Mouse (Mus musculus) forebrain, postnatal 0 days (tissue): Measurements from ENCODE around the gene Osbpl2. TPM values are rescaled to one million over a fixed set of nuclear protein-coding genes. Genes with fewer than 3 reads are reported as not detected.

Experiments
- ATAC-seq: fragments of 200-750 bp; cut with Nextera tagmentation; 2 replicates; pipeline ENCODE4 v1.8.0; 2017; ENCODE audit warnings: mild to moderate bottlenecking, moderate library complexity
- DNase-seq: peaks from one replicate; pipeline ENCODE4 v3.0.0-alpha.2; 2015
- H3K27ac ChIP-seq: fragments of 300-500 bp; sonication (generic); 2 replicates; pipeline ENCODE4 v1.5.1; 2014; ENCODE audit warnings: low read depth, mild to moderate bottlenecking, antibody characterized with exemption, low read length, moderate library complexity, mixed read lengths
- H3K27me3 ChIP-seq: fragments of 300-500 bp; sonication (generic); 2 replicates; pipeline ENCODE4 v1.6.1; 2014; ENCODE audit warnings: mild to moderate bottlenecking, low read length, mixed read lengths; ENCODE audit not compliant: insufficient read depth
- H3K36me3 ChIP-seq: fragments of 300-500 bp; sonication (generic); 2 replicates; pipeline ENCODE4 v1.6.1; 2014; ENCODE audit warnings: mild to moderate bottlenecking, moderate library complexity; ENCODE audit not compliant: insufficient read depth
- H3K4me1 ChIP-seq: fragments of 300-500 bp; sonication (generic); 2 replicates; pipeline ENCODE4 v1.6.1; 2014; ENCODE audit warnings: antibody characterized with exemption; ENCODE audit not compliant: insufficient read depth
- H3K4me2 ChIP-seq: fragments of 300-500 bp; sonication (generic); 2 replicates; pipeline ENCODE4 v1.6.1; 2014; ENCODE audit warnings: low read depth, mild to moderate bottlenecking, moderate library complexity
- H3K4me3 ChIP-seq: fragments of 300-500 bp; sonication (generic); 2 replicates; pipeline ENCODE4 v1.5.1; 2014; ENCODE audit warnings: low read depth, low read length, mixed read lengths
- H3K9ac ChIP-seq: fragments of 300-500 bp; sonication (generic); 2 replicates; pipeline ENCODE4 v1.6.1; 2014; ENCODE audit warnings: mild to moderate bottlenecking
- H3K9me3 ChIP-seq: fragments of 300-500 bp; sonication (generic); 2 replicates; pipeline ENCODE4 v1.6.1; 2016; ENCODE audit warnings: low read length
- CTCF ChIP-seq: sonication (generic); IDR thresholded peaks from 2 replicates; pipeline ENCODE4 v1.5.1; 2016; ENCODE audit warnings: antibody characterized with exemption, control low read depth, low read depth
- whole genome bisulfite sequencing: fragments of 180-500 bp; shearing (Covaris S2); extraction: QIAGEN DNeasy Blood & Tissue Kit; methylation state at CpG from one replicate; pipeline ENCODE4 v1.1.7; 2014; 5-methylcytosine and 5-hydroxymethylcytosine counted together
- polyA plus RNA-seq: library from polyadenylated mRNA; unstranded; fragments of >200 nt; fragmentation: Nextera tagmentation; extraction: Ambion mirVana; gene quantifications from 2 replicates; pipeline ENCODE4 v1.2.1, GENCODE M21; 2015
- total RNA-seq: library from RNA; depleted of rRNA; stranded (reverse); fragments of >200 nt; gene quantifications from 2 replicates; pipeline ENCODE4 v1.2.3, GENCODE M21; 2014

The Osbpl2 gene
- total and polyA plus RNA-seq, 2 experiments from 2014 or later = 64.2 to 69.8 TPM

DNA sequence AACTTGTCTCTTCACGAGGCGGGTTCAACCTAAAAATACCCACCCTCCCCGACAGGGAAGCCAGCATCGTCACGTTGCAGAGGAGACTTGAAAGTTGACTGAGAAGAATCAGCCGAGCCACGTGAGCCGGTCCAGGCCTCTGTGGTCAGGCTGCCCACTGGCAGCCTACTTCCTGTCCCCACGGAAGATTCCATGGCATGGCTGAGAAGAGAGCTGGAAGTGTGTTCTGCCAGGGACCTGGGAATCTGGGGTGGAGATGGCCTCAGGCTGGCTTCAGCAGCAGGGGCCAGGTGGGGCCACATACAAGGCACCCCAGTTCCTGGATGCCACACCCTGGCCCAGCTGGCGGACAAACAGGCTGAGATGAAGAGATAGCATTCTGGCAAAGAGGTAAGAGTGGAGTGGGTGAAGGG lies 3.0 kb upstream of the Osbpl2 start:
- H3K27ac ChIP-seq = no peak overlapping the region
- H3K9ac ChIP-seq = no peak overlapping the region
- no peak for DNase-seq
- peaks cover 25% of the 10 kb centered on the region for H3K4me1 ChIP-seq
- H3K4me3 ChIP-seq = no peak overlapping the region
- ATAC-seq = no peak
- no peak overlapping the region for H3K4me2 ChIP-seq
- H3K36me3 ChIP-seq = no peaks in the 10 kb centered on the region
- no peaks in the 10 kb centered on the region for H3K27me3 ChIP-seq
- H3K9me3 ChIP-seq = no peaks in the 10 kb centered on the region
- WGBS = 69% methylated on average over 10 of the region's 10 CpGs
- TF ChIP-seq CTCF = no peak

DNA sequence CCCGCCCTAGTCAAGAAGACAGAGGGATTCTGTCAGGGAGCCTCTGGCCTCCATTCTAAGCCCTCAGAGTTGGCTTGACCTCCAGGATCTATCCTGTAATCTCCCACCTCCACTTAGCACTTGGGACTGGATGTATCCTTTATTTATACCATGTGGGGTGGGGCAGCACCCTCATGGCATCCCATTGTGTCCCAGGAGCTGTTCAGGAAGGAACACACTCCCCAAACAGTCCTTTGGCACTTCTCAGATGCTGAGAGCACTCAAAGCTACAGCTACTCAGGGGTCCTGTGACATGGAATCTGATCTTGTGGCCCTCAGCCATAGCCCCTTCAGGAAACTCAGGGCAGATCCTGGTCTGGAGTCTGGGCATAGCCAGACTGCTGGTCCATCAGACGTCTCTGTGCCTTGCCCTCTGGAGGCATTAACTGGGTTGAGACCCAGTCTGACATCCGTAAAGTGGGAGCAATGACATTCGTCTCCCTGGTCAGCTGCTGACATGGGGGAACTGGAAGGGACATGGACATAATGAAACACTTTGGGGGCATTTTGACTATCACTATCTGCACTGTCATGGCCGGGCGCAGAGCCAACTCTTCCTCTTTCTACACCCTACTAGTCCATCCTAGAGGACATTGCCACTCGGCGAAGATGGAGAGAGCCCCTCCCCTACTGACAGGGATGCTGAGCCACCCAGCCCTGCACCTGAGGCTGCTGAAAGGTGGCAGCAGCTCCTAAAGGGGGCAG lies 2.2 kb upstream of the Osbpl2 start:
- DNase-seq (no peak), ATAC-seq (no peak)
- Histone ChIP-seq H3K27me3 (no peaks in the 10 kb centered on the region), H3K36me3 (no peaks in the 10 kb centered on the region), H3K4me3 (no peak overlapping the region), H3K9ac (no peak overlapping the region), H3K27ac (no peak overlapping the region), H3K4me1 (peaks cover 25% of the 10 kb centered on the region), H3K9me3 (no peaks in the 10 kb centered on the region), H3K4me2 (0 out of 2 replicates have a peak overlapping the region, but pooled peaks have one; percentile 85)
- WGBS = 72% methylated on average over 8 of the region's 8 CpGs
- no peak for TF ChIP-seq CTCF

DNA sequence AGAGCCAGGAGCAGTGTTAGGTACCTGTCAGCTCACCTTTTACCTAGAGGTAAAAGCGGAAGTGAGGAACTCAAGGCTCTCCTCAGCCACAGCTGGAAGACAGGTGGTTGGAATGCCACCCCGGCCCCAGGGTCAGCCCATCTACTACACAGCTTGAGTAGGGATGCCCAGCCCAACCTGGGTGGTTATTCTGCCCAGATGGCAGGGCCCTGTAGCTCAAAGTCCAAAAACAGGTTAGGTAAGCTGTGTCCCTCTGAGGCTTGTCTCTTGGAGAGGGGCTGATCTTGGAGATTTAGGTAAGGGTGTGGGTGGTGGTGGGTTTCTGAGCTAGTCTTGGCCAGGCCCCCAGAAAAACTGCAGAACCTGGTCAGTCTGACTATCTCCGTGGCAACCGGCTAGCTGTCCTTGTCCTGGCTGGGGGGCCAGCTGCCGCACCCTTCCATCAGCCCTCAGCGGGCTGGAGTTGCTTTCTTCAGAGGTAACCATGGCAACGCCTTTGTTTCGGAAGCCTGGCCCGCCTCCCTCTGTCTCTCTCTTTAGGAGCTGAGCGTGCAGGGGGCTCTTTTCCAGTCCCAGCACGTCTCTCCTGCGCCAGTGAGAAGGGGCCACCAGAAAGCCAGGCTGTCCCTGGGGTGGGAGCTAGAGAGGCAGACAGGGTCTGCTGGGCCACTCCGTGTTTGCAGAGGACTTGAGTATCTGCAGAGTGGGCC lies 1.5 kb upstream of the Osbpl2 start:
- Histone ChIP-seq H3K36me3 (no peaks in the 10 kb centered on the region), H3K9ac (no peak overlapping the region), H3K27me3 (no peaks in the 10 kb centered on the region), H3K4me3 (peak overlapping the region; percentile 5; the same call in 1 of the 2 replicates), H3K9me3 (no peaks in the 10 kb centered on the region), H3K4me1 (peaks cover 25% of the 10 kb centered on the region), H3K27ac (peak overlapping the region; percentile 69), H3K4me2 (peak overlapping the region; percentile 85)
- ATAC-seq (peak; percentile 21), DNase-seq (peak; percentile 83)
- 8% methylated on average over 13 of the region's 13 CpGs for WGBS
- no peak for TF ChIP-seq CTCF

DNA sequence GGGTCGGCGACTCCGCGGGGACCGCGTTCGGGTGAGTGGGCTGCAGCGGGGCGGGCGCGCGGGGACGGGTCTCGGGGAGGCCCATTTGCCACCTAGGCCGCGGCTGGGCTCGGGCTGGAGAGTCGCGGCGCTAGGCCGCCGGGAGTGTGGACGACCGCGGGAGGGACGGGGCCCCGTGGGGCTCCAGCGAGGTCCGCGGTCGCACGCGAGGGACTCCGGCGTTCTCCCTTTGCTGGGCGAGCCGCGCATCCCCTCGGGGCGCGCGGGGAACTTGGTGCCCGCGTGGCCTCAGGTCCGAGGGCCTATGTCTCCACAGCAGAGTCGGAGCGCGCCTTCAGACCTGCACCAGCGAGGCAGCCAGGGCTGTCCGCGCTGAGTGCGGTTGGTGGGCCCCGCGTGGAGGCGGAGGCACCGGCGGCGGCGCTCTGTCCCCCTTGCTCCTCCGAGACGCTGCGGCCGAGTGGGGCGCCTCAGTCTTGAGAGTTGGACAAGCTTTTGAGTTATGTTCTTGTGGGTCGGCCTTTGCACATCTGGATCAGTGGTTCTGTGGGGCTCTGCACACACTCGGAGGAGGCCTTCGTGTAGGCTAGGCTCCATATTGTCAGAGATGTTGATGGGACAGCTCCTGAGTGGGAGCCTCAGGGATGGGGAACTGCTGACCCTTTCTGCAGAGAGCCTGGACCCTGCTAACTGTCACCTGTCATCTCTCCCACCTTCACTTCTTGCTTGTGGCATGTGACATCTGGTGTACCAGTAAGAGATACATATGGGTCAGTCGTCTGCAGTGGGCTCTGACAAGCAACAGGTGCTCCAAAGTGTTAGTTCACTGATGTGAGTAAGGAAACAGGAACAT lies 559 bp downstream of the Osbpl2 start:
- Histone ChIP-seq H3K27me3 (no peaks in the 10 kb centered on the region), H3K4me3 (peak overlapping the region; percentile 84), H3K27ac (peak overlapping the region; percentile 76), H3K4me2 (peak overlapping the region; percentile 85), H3K9ac (peak overlapping the region; percentile 84), H3K4me1 (peaks cover 22% of the 10 kb centered on the region), H3K9me3 (no peaks in the 10 kb centered on the region), H3K36me3 (0 out of 2 replicates have a peak, but pooled peaks cover 4% of the 10 kb centered on the region)
- ATAC-seq (peak; percentile 12), DNase-seq (no peak)
- WGBS = 5% methylated on average over 60 of the region's 68 CpGs
- no peak for TF ChIP-seq CTCF

DNA sequence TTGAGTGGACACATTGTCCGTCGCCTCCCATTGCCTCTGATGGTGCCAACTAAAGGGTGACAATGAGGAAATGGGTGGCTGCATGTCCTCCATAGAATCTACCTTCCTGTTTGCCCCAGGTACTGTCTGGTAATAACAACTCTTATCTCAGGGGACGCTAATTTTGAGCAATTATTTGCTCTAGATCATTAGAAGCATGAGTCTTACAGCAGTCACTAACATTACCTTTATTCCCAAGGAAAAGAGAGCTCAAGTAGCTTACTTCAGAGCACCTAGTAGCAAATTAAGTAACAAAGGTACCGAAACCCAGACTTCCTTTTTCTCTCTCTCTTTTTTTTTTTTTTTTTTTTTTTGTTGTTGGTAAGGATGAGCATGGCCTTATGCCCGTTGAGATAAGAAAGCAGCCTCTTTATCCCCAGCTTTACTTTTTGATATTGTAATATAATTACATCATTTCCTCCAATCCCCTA lies 1.2 kb downstream of the Osbpl2 start:
- no peak for TF ChIP-seq CTCF
- no peak for DNase-seq
- no peaks in the 10 kb centered on the region for H3K27me3 ChIP-seq
- ATAC-seq = no peak
- 0 out of 2 replicates have a peak, but pooled peaks cover 4% of the 10 kb centered on the region for H3K36me3 ChIP-seq
- H3K4me3 ChIP-seq = peak overlapping the region; percentile 84
- H3K4me2 ChIP-seq = peak overlapping the region; percentile 85
- peak overlapping the region; percentile 84; the same call in 1 of the 2 replicates for H3K9ac ChIP-seq
- no peak overlapping the region for H3K27ac ChIP-seq
- H3K9me3 ChIP-seq = no peaks in the 10 kb centered on the region
- H3K4me1 ChIP-seq = peaks cover 22% of the 10 kb centered on the region
- 66% methylated on average over 5 of the region's 5 CpGs for WGBS

DNA sequence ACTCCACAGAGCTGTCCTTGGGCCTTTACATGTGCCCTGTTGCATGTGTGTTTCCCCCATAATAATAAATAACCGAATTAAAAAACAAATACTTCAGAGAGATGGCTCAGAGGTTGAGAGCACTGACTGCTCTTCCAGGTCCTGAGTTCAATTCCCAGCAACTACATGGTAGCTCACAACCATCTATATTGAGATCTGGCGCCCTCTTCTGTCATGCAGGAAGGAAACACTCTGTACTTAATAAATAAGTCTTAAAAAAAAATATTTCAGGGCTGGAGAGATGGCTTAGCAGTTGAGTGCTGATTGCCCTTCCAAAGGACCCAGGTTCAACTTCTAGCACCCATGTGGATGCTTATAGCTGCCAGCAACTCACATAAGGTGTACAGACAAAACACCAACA lies 5.1 kb downstream of the Osbpl2 start:
- WGBS = 85% methylated on average over 2 of the region's 2 CpGs
- Histone ChIP-seq H3K27ac (no peak overlapping the region), H3K36me3 (0 out of 2 replicates have a peak, but pooled peaks cover 4% of the 10 kb centered on the region), H3K4me3 (no peak overlapping the region), H3K4me1 (peaks cover 6% of the 10 kb centered on the region), H3K9me3 (no peaks in the 10 kb centered on the region), H3K9ac (no peak overlapping the region), H3K4me2 (no peak overlapping the region), H3K27me3 (no peaks in the 10 kb centered on the region)
- peak; percentile 17; the same call in 1 of the 2 replicates for TF ChIP-seq CTCF
- ATAC-seq (no peak), DNase-seq (no peak)
